ENCODE assay signal across 21 mouse cellular contexts in genomic region chr13:47368041-47368823, GRCm38 (mm10).
DNase-seq lines count a peak whose midpoint lies in the region; ATAC-seq and TF ChIP-seq lines count a peak whose summit lies in the region.
"Had no signal": no experiment of that assay in that cellular context is flagged by ENCODE, and none has a peak within 500 bp of the region (broad histone marks: within the 10 kb centered on the region; RNA-seq: fewer than 3 reads in every experiment).

No protein-coding gene starts in this region.

- ATAC-seq in forebrain, embryonic 14.5 days: no peak
- no peak; the same call in 1 of the 2 replicates for ATAC-seq in forebrain, postnatal 0 days
- ATAC-seq in hindbrain, embryonic 13.5 days (ENCODE audit: low FRiP score): no peak
- no peak for ATAC-seq in midbrain, embryonic 12.5 days (ENCODE audit: low FRiP score, low read depth)
- ATAC-seq: inflammation-experienced regulatory T-cells, adult 6 months; liver, postnatal 0 days had no signal

- H3K9me3 ChIP-seq in forebrain, embryonic 14.5 days (replicated peaks; ENCODE audit: control insufficient read depth, low read length): no peaks in the 10 kb centered on the region
- H3K9me3 ChIP-seq in forebrain, postnatal 0 days (ENCODE audit: low read length): no peaks in the 10 kb centered on the region
- no peaks in the 10 kb centered on the region for H3K9me3 ChIP-seq in hindbrain, embryonic 13.5 days
- no peaks in the 10 kb centered on the region for H3K9me3 ChIP-seq in midbrain, embryonic 12.5 days
- H3K9me3 ChIP-seq: embryonic facial prominence, embryonic 12.5 days had no signal

- WGBS in forebrain, embryonic 14.5 days: 24% methylated on average over 13 of the region's 13 CpGs
- WGBS in forebrain, postnatal 0 days: 28% methylated on average over 13 of the region's 13 CpGs
- 34% methylated on average over 13 of the region's 13 CpGs for WGBS in hindbrain, embryonic 13.5 days
- WGBS in midbrain, embryonic 12.5 days: 28% methylated on average over 13 of the region's 13 CpGs

- H3K9ac ChIP-seq in forebrain, embryonic 14.5 days (ENCODE audit: low read length): no peak overlapping the region
- no peak overlapping the region for H3K9ac ChIP-seq in forebrain, postnatal 0 days
- no peak overlapping the region for H3K9ac ChIP-seq in hindbrain, embryonic 13.5 days
- H3K9ac ChIP-seq in midbrain, embryonic 12.5 days (replicated peaks): no peak overlapping the region
- H3K9ac ChIP-seq: embryonic facial prominence, embryonic 12.5 days; liver, postnatal 0 days had no signal

- H3K4me3 ChIP-seq in forebrain, embryonic 14.5 days (ENCODE audit: low read depth, low read length): no peak overlapping the region
- H3K4me3 ChIP-seq in forebrain, postnatal 0 days (ENCODE audit: low read depth, low read length): no peak overlapping the region
- no peak overlapping the region for H3K4me3 ChIP-seq in hindbrain, embryonic 13.5 days
- no peak overlapping the region for H3K4me3 ChIP-seq in midbrain, embryonic 12.5 days
- H3K4me3 ChIP-seq: embryonic facial prominence, embryonic 12.5 days had no signal

- peak; percentile 37 for DNase-seq in forebrain, embryonic 14.5 days (ENCODE audit: low spot score)
- DNase-seq in forebrain, postnatal 0 days: no peak
- DNase-seq in embryo, embryonic 10 days (ENCODE audit: low spot score): peak; percentile 31
- no peak for DNase-seq in thymus, postnatal 14 days
- DNase-seq in right cerebral cortex, postnatal 14 days: no peak
- no peak for DNase-seq in adrenal gland, postnatal 4 days (ENCODE audit: low spot score in 2 of 2)
- DNase-seq: cerebellum, adult 11 months; cerebellum, postnatal 25 days; gastrocnemius, postnatal 36 days; heart, postnatal 10 days; kidney, adult 9 months; layer of hippocampus, postnatal 36 days; liver; liver, postnatal 0 days; lung, postnatal 36 days; right cerebral cortex, postnatal 4 days had no signal

- H3K27ac ChIP-seq in forebrain, embryonic 14.5 days (ENCODE audit: low read depth, low read length): no peak overlapping the region
- no peak overlapping the region for H3K27ac ChIP-seq in forebrain, postnatal 0 days (ENCODE audit: low read depth, low read length)
- H3K27ac ChIP-seq in hindbrain, embryonic 13.5 days: peak overlapping the region; percentile 52; the same call in 1 of the 2 replicates
- no peak overlapping the region; the same call in 1 of the 2 replicates for H3K27ac ChIP-seq in midbrain, embryonic 12.5 days (replicated peaks)
- H3K27ac ChIP-seq: embryonic facial prominence, embryonic 12.5 days had no signal

- H3K4me1 ChIP-seq in forebrain, embryonic 14.5 days (ENCODE audit: control insufficient read depth, insufficient read depth, low read length): peaks cover 5% of the 10 kb centered on the region
- no peaks in the 10 kb centered on the region for H3K4me1 ChIP-seq in forebrain, postnatal 0 days (ENCODE audit: insufficient read depth)
- peaks cover 9% of the 10 kb centered on the region for H3K4me1 ChIP-seq in hindbrain, embryonic 13.5 days (replicated peaks)
- peaks cover 8% of the 10 kb centered on the region for H3K4me1 ChIP-seq in midbrain, embryonic 12.5 days
- H3K4me1 ChIP-seq: embryonic facial prominence, embryonic 12.5 days had no signal

- H3K27me3 ChIP-seq in forebrain, embryonic 14.5 days (replicated peaks; ENCODE audit: control insufficient read depth, insufficient read depth, low read length): no peaks in the 10 kb centered on the region
- H3K27me3 ChIP-seq in forebrain, postnatal 0 days (ENCODE audit: insufficient read depth, low read length): no peaks in the 10 kb centered on the region
- no peaks in the 10 kb centered on the region for H3K27me3 ChIP-seq in hindbrain, embryonic 13.5 days
- peaks cover 13% of the 10 kb centered on the region; the same call in 1 of the 2 replicates for H3K27me3 ChIP-seq in midbrain, embryonic 12.5 days
- H3K27me3 ChIP-seq: CH12.LX; embryonic facial prominence, embryonic 12.5 days had no signal

- no peak overlapping the region for H3K4me2 ChIP-seq in forebrain, embryonic 14.5 days (ENCODE audit: low read length)
- H3K4me2 ChIP-seq in forebrain, postnatal 0 days (ENCODE audit: low read depth): no peak overlapping the region
- H3K4me2 ChIP-seq in hindbrain, embryonic 13.5 days: no peak overlapping the region; the same call in 1 of the 2 replicates
- peak overlapping the region; percentile 22 for H3K4me2 ChIP-seq in midbrain, embryonic 12.5 days (replicated peaks)
- H3K4me2 ChIP-seq: embryonic facial prominence, embryonic 12.5 days had no signal

- no peaks in the 10 kb centered on the region for H3K36me3 ChIP-seq in forebrain, embryonic 14.5 days (ENCODE audit: control insufficient read depth, insufficient read depth, low read length)
- no peaks in the 10 kb centered on the region for H3K36me3 ChIP-seq in forebrain, postnatal 0 days (ENCODE audit: insufficient read depth)
- H3K36me3 ChIP-seq in hindbrain, embryonic 13.5 days: no peaks in the 10 kb centered on the region
- no peaks in the 10 kb centered on the region for H3K36me3 ChIP-seq in midbrain, embryonic 12.5 days
- H3K36me3 ChIP-seq: embryonic facial prominence, embryonic 12.5 days had no signal

- no peak for TF ChIP-seq CTCF in forebrain, postnatal 0 days (IDR thresholded peaks at IDR 0.05; ENCODE audit: low read depth)

Comparison
In these comparisons a context has a peak if more than half of its experiments do, and no peak if none do; other contexts are left out.
1. DNase-seq: peak in forebrain, embryonic 14.5 days (single experiment) and embryo, embryonic 10 days (single experiment); none in forebrain, postnatal 0 days (single experiment), thymus, postnatal 14 days (single experiment), right cerebral cortex, postnatal 14 days (single experiment) and adrenal gland, postnatal 4 days (0 of 2).